Mouse (Mus musculus): ENCODE data around the gene Sh3glb1. TPM values are rescaled to one million over a fixed set of nuclear protein-coding genes. Genes with fewer than 3 reads are reported as not detected.
"Not testable (repeated sequence)": the region's sequence is repeated elsewhere in the genome, so short reads cannot be mapped to it uniquely, and the experiment has no call there.

Gene Sh3glb1
- polyA plus RNA-seq (2015; fragmentation: Nextera tagmentation; extraction: Ambion mirVana) = 117 and 118 TPM in 2 replicates

- Histone ChIP-seq H3K27me3 (ENCODE audit: control insufficient read depth, insufficient read depth, low read depth, low read length) (no peaks in the 10 kb centered on the region), H3K9ac (ENCODE audit: low read depth, low read length) (peak within 1 kb of the TSS; percentile 94), H3K4me2 (ENCODE audit: low read length) (peak within 1 kb of the TSS; percentile 86), H3K4me1 (ENCODE audit: control insufficient read depth, insufficient read depth, low read length) (peaks cover 34% of the 10 kb centered on the region), H3K27ac (ENCODE audit: low read length) (peak within 1 kb of the TSS; percentile 98), H3K36me3 (ENCODE audit: control insufficient read depth, insufficient read depth, low read length) (no peaks in the 10 kb centered on the region), H3K9me3 (replicated peaks; ENCODE audit: control insufficient read depth, low read length, poor library complexity, severe bottlenecking) (no peaks in the 10 kb centered on the region), H3K4me3 (ENCODE audit: low read depth, low read length) (peak within 1 kb of the TSS; percentile 85)
- ATAC-seq = peak; percentile 94
- WGBS = under 1% methylated on average over 53 of the region's 98 CpGs
Observed at GRCm38 (mm10) chr3:144719901-144720747, at the start of gene Sh3glb1. Sh3glb1 (minus strand) TSS chr3:144720335.

GRCm38 (mm10) chr3:144765161-144765560 is 45.0 kb upstream of the Sh3glb1 start:
- Histone ChIP-seq H3K27me3 (ENCODE audit: control insufficient read depth, insufficient read depth, low read depth, low read length) (no peaks in the 10 kb centered on the region), H3K4me1 (ENCODE audit: control insufficient read depth, insufficient read depth, low read length) (no peaks in the 10 kb centered on the region), H3K36me3 (ENCODE audit: control insufficient read depth, insufficient read depth, low read length) (no peaks in the 10 kb centered on the region), H3K9ac (ENCODE audit: low read depth, low read length) (no peak overlapping the region), H3K27ac (ENCODE audit: low read length) (no peak overlapping the region), H3K4me3 (ENCODE audit: low read depth, low read length) (no peak overlapping the region), H3K4me2 (ENCODE audit: low read length) (no peak overlapping the region), H3K9me3 (replicated peaks; ENCODE audit: control insufficient read depth, low read length, poor library complexity, severe bottlenecking) (no peaks in the 10 kb centered on the region)
- no peak for ATAC-seq
- WGBS = 91% methylated on average over 4 of the region's 4 CpGs

GRCm38 (mm10) chr3:144761454-144761853 is 41.3 kb upstream of the Sh3glb1 start:
- H3K9ac ChIP-seq (ENCODE audit: low read depth, low read length) = no peak overlapping the region
- H3K9me3 ChIP-seq (replicated peaks; ENCODE audit: control insufficient read depth, low read length, poor library complexity, severe bottlenecking) = no peaks in the 10 kb centered on the region
- H3K27me3 ChIP-seq (ENCODE audit: control insufficient read depth, insufficient read depth, low read depth, low read length) = no peaks in the 10 kb centered on the region
- no peak overlapping the region for H3K4me3 ChIP-seq (ENCODE audit: low read depth, low read length)
- H3K4me1 ChIP-seq (ENCODE audit: control insufficient read depth, insufficient read depth, low read length) = no peaks in the 10 kb centered on the region
- H3K36me3 ChIP-seq (ENCODE audit: control insufficient read depth, insufficient read depth, low read length) = no peaks in the 10 kb centered on the region
- no peak overlapping the region for H3K27ac ChIP-seq (ENCODE audit: low read length)
- no peak for ATAC-seq
- 75% methylated on average over 6 of the region's 6 CpGs for WGBS
- no peak overlapping the region for H3K4me2 ChIP-seq (ENCODE audit: low read length)

DNA sequence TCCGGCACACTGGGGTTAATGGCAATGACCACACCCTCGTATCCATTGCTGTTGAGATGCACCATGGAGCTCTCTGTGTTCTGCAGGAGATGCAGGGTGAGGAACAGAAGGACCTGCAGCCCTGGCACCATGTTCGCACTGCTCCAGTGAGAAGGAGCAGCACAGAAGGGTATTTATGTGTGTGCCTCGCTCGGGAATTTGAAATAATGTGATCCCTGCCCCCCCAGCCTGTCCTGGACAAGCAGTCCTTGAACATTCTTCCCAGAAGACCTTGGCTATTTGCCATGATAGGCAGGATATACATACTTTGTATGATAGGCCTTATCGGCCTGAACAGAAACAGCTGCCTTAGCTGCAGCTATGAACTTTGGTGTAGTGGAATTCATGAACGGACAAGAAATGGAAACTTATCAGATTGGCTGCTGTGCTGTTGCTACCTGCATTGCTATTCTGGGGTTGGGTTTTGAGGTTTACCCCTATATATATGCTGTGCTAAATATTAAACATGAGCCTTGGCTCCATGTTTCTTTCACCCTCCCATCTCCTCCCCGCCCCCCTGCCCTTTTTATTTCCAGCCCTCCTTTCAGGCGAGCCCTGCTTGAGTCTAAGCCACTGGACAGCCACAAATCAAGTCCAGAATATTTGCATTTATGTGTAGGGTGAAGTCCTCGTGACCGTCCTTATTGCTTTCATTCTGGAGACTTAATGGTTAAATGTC is 40.6 kb upstream of the Sh3glb1 start, which contains the start of gene Clca3a1:
Gene Clca3a1 (minus strand): TSS at position 386 of the 718 bp plus-strand sequence.
- Histone ChIP-seq H3K4me1 (ENCODE audit: control insufficient read depth, insufficient read depth, low read length) (no peaks in the 10 kb centered on the region), H3K9ac (ENCODE audit: low read depth, low read length) (no peak within 1 kb of the TSS), H3K9me3 (replicated peaks; ENCODE audit: control insufficient read depth, low read length, poor library complexity, severe bottlenecking) (no peaks in the 10 kb centered on the region), H3K4me2 (ENCODE audit: low read length) (no peak within 1 kb of the TSS), H3K36me3 (ENCODE audit: control insufficient read depth, insufficient read depth, low read length) (no peaks in the 10 kb centered on the region), H3K4me3 (ENCODE audit: low read depth, low read length) (no peak within 1 kb of the TSS), H3K27ac (ENCODE audit: low read length) (no peak within 1 kb of the TSS), H3K27me3 (ENCODE audit: control insufficient read depth, insufficient read depth, low read depth, low read length) (no peaks in the 10 kb centered on the region)
- no peak for ATAC-seq
- WGBS = 85% methylated on average over 9 of the region's 11 CpGs

- no peaks in the 10 kb centered on the region for H3K27me3 ChIP-seq (ENCODE audit: control insufficient read depth, insufficient read depth, low read depth, low read length)
- ATAC-seq = no peak
- no peak overlapping the region for H3K4me2 ChIP-seq (ENCODE audit: low read length)
- H3K27ac ChIP-seq (ENCODE audit: low read length) = no peak overlapping the region
- no peak overlapping the region for H3K9ac ChIP-seq (ENCODE audit: low read depth, low read length)
- no peaks in the 10 kb centered on the region for H3K4me1 ChIP-seq (ENCODE audit: control insufficient read depth, insufficient read depth, low read length)
- H3K4me3 ChIP-seq (ENCODE audit: low read depth, low read length) = no peak overlapping the region
- H3K9me3 ChIP-seq (replicated peaks; ENCODE audit: control insufficient read depth, low read length, poor library complexity, severe bottlenecking) = no peaks in the 10 kb centered on the region
- H3K36me3 ChIP-seq (ENCODE audit: control insufficient read depth, insufficient read depth, low read length) = no peaks in the 10 kb centered on the region
- 90% methylated on average over 3 of the region's 3 CpGs for WGBS
Observed at GRCm38 (mm10) chr3:144759719-144760118, 39.6 kb upstream of the Sh3glb1 start.

- H3K4me2 ChIP-seq (ENCODE audit: low read length); H3K27ac ChIP-seq (ENCODE audit: low read length); H3K9me3 ChIP-seq (replicated peaks; ENCODE audit: control insufficient read depth, low read length, poor library complexity, severe bottlenecking); H3K4me1 ChIP-seq (ENCODE audit: control insufficient read depth, insufficient read depth, low read length); ATAC-seq; H3K36me3 ChIP-seq (ENCODE audit: control insufficient read depth, insufficient read depth, low read length); H3K27me3 ChIP-seq (ENCODE audit: control insufficient read depth, insufficient read depth, low read depth, low read length); H3K4me3 ChIP-seq (ENCODE audit: low read depth, low read length); H3K9ac ChIP-seq (ENCODE audit: low read depth, low read length): not testable (repeated sequence)
- 89% methylated on average over 8 of the region's 8 CpGs for WGBS
Observed at GRCm38 (mm10) chr3:144756103-144756502, 36.0 kb upstream of the Sh3glb1 start.

DNA sequence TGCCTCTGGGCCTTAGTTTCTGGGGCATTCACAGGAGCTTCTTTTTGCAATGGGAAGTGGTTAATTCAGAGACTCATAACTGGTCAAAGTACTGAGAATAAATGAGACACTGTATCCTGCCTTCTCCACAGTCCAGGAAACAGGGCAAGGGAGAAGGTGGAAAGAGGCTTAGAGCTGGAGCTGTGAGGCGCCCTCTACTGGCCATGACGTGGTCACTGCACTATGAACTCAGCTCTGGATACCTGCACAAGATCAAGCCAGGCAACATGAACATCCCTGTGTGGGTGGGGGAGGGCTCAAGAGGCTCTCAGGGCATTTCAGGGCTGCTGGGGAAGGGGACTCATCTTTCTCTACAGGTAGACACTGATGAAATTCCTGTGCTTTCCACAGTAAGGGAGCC is 33.0 kb upstream of the Sh3glb1 start:
- H3K9me3 ChIP-seq (replicated peaks; ENCODE audit: control insufficient read depth, low read length, poor library complexity, severe bottlenecking) = no peaks in the 10 kb centered on the region
- H3K36me3 ChIP-seq (ENCODE audit: control insufficient read depth, insufficient read depth, low read length) = no peaks in the 10 kb centered on the region
- H3K27me3 ChIP-seq (ENCODE audit: control insufficient read depth, insufficient read depth, low read depth, low read length) = no peaks in the 10 kb centered on the region
- no peaks in the 10 kb centered on the region for H3K4me1 ChIP-seq (ENCODE audit: control insufficient read depth, insufficient read depth, low read length)
- H3K4me3 ChIP-seq (ENCODE audit: low read depth, low read length) = no peak overlapping the region
- no peak overlapping the region for H3K4me2 ChIP-seq (ENCODE audit: low read length)
- no peak overlapping the region for H3K27ac ChIP-seq (ENCODE audit: low read length)
- H3K9ac ChIP-seq (ENCODE audit: low read depth, low read length) = no peak overlapping the region
- 0% methylated on average over 2 of the region's 2 CpGs for WGBS
- ATAC-seq = no peak

DNA sequence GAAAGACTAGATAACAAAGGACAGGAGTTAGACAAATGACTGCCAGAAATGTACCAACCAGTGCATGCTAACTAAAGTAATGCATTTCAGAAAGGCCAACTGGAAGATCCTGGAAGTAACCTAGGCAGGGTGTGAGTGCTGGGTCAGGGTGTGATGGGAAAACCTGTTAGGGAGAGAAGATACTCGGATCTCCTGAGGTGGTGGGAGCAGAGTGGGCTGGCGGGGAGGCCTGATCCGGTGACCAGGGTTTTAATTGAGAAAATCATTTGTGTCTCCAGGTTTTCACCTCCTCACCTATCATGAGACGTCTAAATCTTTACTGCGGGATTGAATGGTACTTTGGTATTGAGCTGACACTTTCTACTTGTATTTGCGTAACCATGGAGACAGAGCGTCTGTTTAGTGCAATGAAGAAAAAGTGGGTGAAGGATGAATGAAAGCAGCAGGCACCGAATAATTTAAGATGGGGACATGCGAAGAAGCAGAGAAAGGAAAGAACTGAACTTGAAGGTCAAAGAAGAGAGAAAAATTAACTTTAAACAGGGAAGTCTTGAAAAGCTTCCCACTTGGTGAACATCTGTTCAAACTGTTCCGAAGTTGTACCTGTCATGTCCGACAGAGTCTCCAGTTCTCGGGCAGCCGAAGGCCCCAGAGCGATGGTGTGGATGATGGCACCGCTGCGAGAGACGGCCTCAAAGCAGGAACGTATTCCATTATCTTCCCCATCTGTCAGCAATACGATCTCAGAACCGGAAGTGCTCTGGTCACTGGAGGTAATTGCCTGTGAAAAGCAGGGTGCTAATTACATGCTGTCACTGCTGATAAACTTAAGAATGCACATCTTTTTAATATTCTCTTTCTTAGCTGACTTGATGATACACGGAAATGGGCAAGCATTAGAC is 29.2 kb upstream of the Sh3glb1 start:
- H3K9me3 ChIP-seq (replicated peaks; ENCODE audit: control insufficient read depth, low read length, poor library complexity, severe bottlenecking); H3K27ac ChIP-seq (ENCODE audit: low read length); H3K27me3 ChIP-seq (ENCODE audit: control insufficient read depth, insufficient read depth, low read depth, low read length); H3K4me1 ChIP-seq (ENCODE audit: control insufficient read depth, insufficient read depth, low read length); H3K4me3 ChIP-seq (ENCODE audit: low read depth, low read length); H3K36me3 ChIP-seq (ENCODE audit: control insufficient read depth, insufficient read depth, low read length); H3K9ac ChIP-seq (ENCODE audit: low read depth, low read length): not testable (repeated sequence)
- peak overlapping the region; percentile 25; the same call in 1 of the 2 replicates for H3K4me2 ChIP-seq (ENCODE audit: low read length)
- peak; percentile 88 for ATAC-seq
- WGBS = 36% methylated on average over 18 of the region's 21 CpGs

All from midbrain, embryonic 16.5 days (tissue).